Mouse (Mus musculus): ENCODE measurements around the gene Slc41a3.

The Slc41a3 gene

GRCm38 (mm10) chr6:90663736-90664135 lies 59.2 kb downstream of the Slc41a3 start:
- in situ Hi-C loops (cut with MboI; ENCODE audit: low sequenced_read_pairs): no loop called here

GRCm38 (mm10) chr6:90668693-90669092 lies 64.2 kb downstream of the Slc41a3 start:
- in situ Hi-C loops (cut with MboI; ENCODE audit: low sequenced_read_pairs): no loop called here

- in situ Hi-C loops (cut with MboI; ENCODE audit: low sequenced_read_pairs): no loop called here
Observed at GRCm38 (mm10) chr6:90678759-90679158, 74.2 kb downstream of the Slc41a3 start.

- in situ Hi-C loops (cut with MboI; ENCODE audit: low sequenced_read_pairs): no loop called here
Observed at GRCm38 (mm10) chr6:90680401-90680800, 75.9 kb downstream of the Slc41a3 start.

GRCm38 (mm10) chr6:90683831-90684532 lies 79.5 kb downstream of the Slc41a3 start:
- in situ Hi-C loops (cut with MboI; ENCODE audit: low sequenced_read_pairs): no loop called here

GRCm38 (mm10) chr6:90686812-90687211 lies 82.3 kb downstream of the Slc41a3 start:
- in situ Hi-C loops (cut with MboI; ENCODE audit: low sequenced_read_pairs): no loop called here

- in situ Hi-C loops (cut with MboI; ENCODE audit: low sequenced_read_pairs): no loop called here
Observed at GRCm38 (mm10) chr6:90688003-90688402, 83.5 kb downstream of the Slc41a3 start.

GRCm38 (mm10) chr6:90688742-90689141 lies 84.2 kb downstream of the Slc41a3 start:
- in situ Hi-C loops (cut with MboI; ENCODE audit: low sequenced_read_pairs): no loop called here

GRCm38 (mm10) chr6:90689500-90689899 lies 85.0 kb downstream of the Slc41a3 start:
- in situ Hi-C loops (cut with MboI; ENCODE audit: low sequenced_read_pairs): no loop called here

GRCm38 (mm10) chr6:90691935-90692334 lies 87.4 kb downstream of the Slc41a3 start:
- in situ Hi-C loops (cut with MboI; ENCODE audit: low sequenced_read_pairs): no loop called here

GRCm38 (mm10) chr6:90692404-90692803 lies 87.9 kb downstream of the Slc41a3 start:
- in situ Hi-C loops (cut with MboI; ENCODE audit: low sequenced_read_pairs): no loop called here

- in situ Hi-C loops (cut with MboI; ENCODE audit: low sequenced_read_pairs): no loop called here
Observed at GRCm38 (mm10) chr6:90695754-90696153, 91.2 kb downstream of the Slc41a3 start.

Measured in CH12F3 (cell line).